Comparison of ENCODE assay signal across 8 mouse cellular contexts in genomic region chr2:33178243-33178932, GRCm38 (mm10). TPM values are rescaled to one million over a fixed set of nuclear protein-coding genes. Genes with fewer than 3 reads are reported as not detected.
A peak's percentile ranks its signal among the peaks of the same experiment; 100 is the strongest.
DNase-seq lines count a peak whose midpoint lies in the region; ATAC-seq lines count a peak whose summit lies in the region.

No protein-coding gene starts in this region.

- no peaks in the 10 kb centered on the region for H3K9me3 ChIP-seq in forebrain, embryonic 10.5 days
- no peaks in the 10 kb centered on the region for H3K9me3 ChIP-seq in forebrain, embryonic 12.5 days
- no peaks in the 10 kb centered on the region for H3K9me3 ChIP-seq in forebrain, embryonic 14.5 days (replicated peaks; ENCODE audit: control insufficient read depth, low read length)
- no peaks in the 10 kb centered on the region for H3K9me3 ChIP-seq in hindbrain, embryonic 16.5 days (ENCODE audit: control insufficient read depth, low read length)
- no peaks in the 10 kb centered on the region for H3K9me3 ChIP-seq in midbrain, embryonic 16.5 days (replicated peaks; ENCODE audit: control insufficient read depth, low read length, poor library complexity, severe bottlenecking)

- DNase-seq in forebrain, embryonic 10.5 days (ENCODE audit: extremely low spot score, low spot score): no peak
- DNase-seq in Muller cell, postnatal 12 days (ENCODE audit: inconsistent ontology term): peak; percentile 87
- DNase-seq in forebrain, embryonic 14.5 days (ENCODE audit: low spot score): peak; percentile 52
- no peak for DNase-seq in frontal cortex, adult 2 months (ENCODE audit: extremely low spot score in 1 of 2, low spot score in 1 of 2)

- no peak overlapping the region for H3K4me2 ChIP-seq in forebrain, embryonic 12.5 days
- no peak overlapping the region for H3K4me2 ChIP-seq in forebrain, embryonic 14.5 days (ENCODE audit: low read length)
- H3K4me2 ChIP-seq in hindbrain, embryonic 16.5 days (ENCODE audit: low read length): no peak overlapping the region
- H3K4me2 ChIP-seq in midbrain, embryonic 16.5 days (ENCODE audit: low read length): no peak overlapping the region

- H3K27ac ChIP-seq in forebrain, embryonic 10.5 days: peak overlapping the region; percentile 73
- no peak overlapping the region for H3K27ac ChIP-seq in forebrain, embryonic 12.5 days
- peak overlapping the region; percentile 55; the same call in 1 of the 2 replicates for H3K27ac ChIP-seq in forebrain, embryonic 14.5 days (ENCODE audit: low read depth, low read length)
- no peak overlapping the region; the same call in 1 of the 2 replicates for H3K27ac ChIP-seq in hindbrain, embryonic 16.5 days (ENCODE audit: low read depth, low read length)
- H3K27ac ChIP-seq in midbrain, embryonic 16.5 days (ENCODE audit: low read length): peak overlapping the region; percentile 66

- H3K36me3 ChIP-seq in forebrain, embryonic 10.5 days (replicated peaks): no peaks in the 10 kb centered on the region
- H3K36me3 ChIP-seq in forebrain, embryonic 12.5 days (replicated peaks): peaks cover 7% of the 10 kb centered on the region
- peaks cover 7% of the 10 kb centered on the region; the same call in 1 of the 2 replicates for H3K36me3 ChIP-seq in forebrain, embryonic 14.5 days (ENCODE audit: control insufficient read depth, insufficient read depth, low read length)
- no peaks in the 10 kb centered on the region for H3K36me3 ChIP-seq in hindbrain, embryonic 16.5 days (ENCODE audit: control insufficient read depth, insufficient read depth, low read length)
- H3K36me3 ChIP-seq in midbrain, embryonic 16.5 days (ENCODE audit: control insufficient read depth, insufficient read depth, low read length): peaks cover 3% of the 10 kb centered on the region; the same call in 1 of the 2 replicates

- peaks cover 9% of the 10 kb centered on the region; the same call in 1 of the 2 replicates for H3K27me3 ChIP-seq in forebrain, embryonic 10.5 days (ENCODE audit: poor library complexity, severe bottlenecking)
- H3K27me3 ChIP-seq in forebrain, embryonic 12.5 days: no peaks in the 10 kb centered on the region; the same call in 1 of the 2 replicates
- H3K27me3 ChIP-seq in forebrain, embryonic 14.5 days (replicated peaks; ENCODE audit: control insufficient read depth, insufficient read depth, low read length): no peaks in the 10 kb centered on the region
- no peaks in the 10 kb centered on the region for H3K27me3 ChIP-seq in hindbrain, embryonic 16.5 days (replicated peaks; ENCODE audit: control insufficient read depth, insufficient read depth, low read length)
- no peaks in the 10 kb centered on the region for H3K27me3 ChIP-seq in midbrain, embryonic 16.5 days (ENCODE audit: control insufficient read depth, insufficient read depth, low read depth, low read length)

- no peak for ATAC-seq in forebrain, embryonic 12.5 days (ENCODE audit: low FRiP score)
- peak; percentile 55 for ATAC-seq in forebrain, embryonic 14.5 days
- peak; percentile 83 for ATAC-seq in hindbrain, embryonic 16.5 days
- ATAC-seq in midbrain, embryonic 16.5 days: peak; percentile 50
- no peak for ATAC-seq in activated CD4-positive, CD25-positive, alpha-beta regulatory T cell, adult 4 months

- 76% methylated on average over 11 of the region's 11 CpGs for WGBS in forebrain, embryonic 10.5 days
- 73% methylated on average over 11 of the region's 11 CpGs for WGBS in forebrain, embryonic 12.5 days
- WGBS in forebrain, embryonic 14.5 days: 61% methylated on average over 11 of the region's 11 CpGs
- 43% methylated on average over 11 of the region's 11 CpGs for WGBS in hindbrain, embryonic 16.5 days
- WGBS in midbrain, embryonic 16.5 days: 52% methylated on average over 11 of the region's 11 CpGs

- peaks cover 35% of the 10 kb centered on the region for H3K4me1 ChIP-seq in forebrain, embryonic 10.5 days
- peaks cover 33% of the 10 kb centered on the region for H3K4me1 ChIP-seq in forebrain, embryonic 12.5 days
- peaks cover 24% of the 10 kb centered on the region for H3K4me1 ChIP-seq in forebrain, embryonic 14.5 days (ENCODE audit: control insufficient read depth, insufficient read depth, low read length)
- peaks cover 26% of the 10 kb centered on the region for H3K4me1 ChIP-seq in hindbrain, embryonic 16.5 days (ENCODE audit: control insufficient read depth, insufficient read depth, low read depth, low read length)
- H3K4me1 ChIP-seq in midbrain, embryonic 16.5 days (ENCODE audit: control insufficient read depth, insufficient read depth, low read length): peaks cover 32% of the 10 kb centered on the region

- H3K4me3 ChIP-seq in forebrain, embryonic 10.5 days: no peak overlapping the region
- no peak overlapping the region for H3K4me3 ChIP-seq in forebrain, embryonic 12.5 days (replicated peaks)
- H3K4me3 ChIP-seq in forebrain, embryonic 14.5 days (ENCODE audit: low read depth, low read length): no peak overlapping the region
- H3K4me3 ChIP-seq in hindbrain, embryonic 16.5 days (ENCODE audit: low read length): no peak overlapping the region
- H3K4me3 ChIP-seq in midbrain, embryonic 16.5 days (ENCODE audit: low read depth, low read length): no peak overlapping the region

- no peak overlapping the region for H3K9ac ChIP-seq in forebrain, embryonic 12.5 days
- no peak overlapping the region for H3K9ac ChIP-seq in forebrain, embryonic 14.5 days (ENCODE audit: low read length)
- no peak overlapping the region for H3K9ac ChIP-seq in hindbrain, embryonic 16.5 days (ENCODE audit: low read depth, low read length)
- H3K9ac ChIP-seq in midbrain, embryonic 16.5 days (ENCODE audit: low read depth, low read length): no peak overlapping the region; the same call in 1 of the 2 replicates

RNA-seq across cellular contexts. Expression of gene Angptl2, which starts 37.5 kb away (rescaled TPM):
- 24.3 and 25.1 TPM in 2 replicates for polyA plus RNA-seq in forebrain, embryonic 10.5 days (2016; fragmentation: Nextera tagmentation; extraction: Ambion mirVana)
- 17.4 and 18.1 TPM in 2 replicates for polyA plus RNA-seq in forebrain, embryonic 12.5 days (2016; fragmentation: Nextera tagmentation; extraction: Ambion mirVana)
- 8.0 and 12.0 TPM in 2 replicates for polyA plus RNA-seq in forebrain, embryonic 14.5 days (2014; fragmentation: Nextera tagmentation; extraction: Ambion mirVana)
- polyA plus RNA-seq in hindbrain, embryonic 16.5 days (2015; fragmentation: Nextera tagmentation; extraction: Ambion mirVana): 13.4 and 20.5 TPM in 2 replicates
- 9.8 and 10.6 TPM in 2 replicates for polyA plus RNA-seq in midbrain, embryonic 16.5 days (2015; fragmentation: Nextera tagmentation; extraction: Ambion mirVana)
- 10 to 100 TPM in 1 of 2 experiments, 1 to 10 TPM in 1; 7.8 to 11.3 TPM for polyA plus RNA-seq in activated CD4-positive, CD25-positive, alpha-beta regulatory T cell, adult 4 months (2017; shearing (Covaris generic))
- 4.6 and 7.2 TPM in 2 replicates for polyA plus RNA-seq in frontal cortex, adult 2 months (2012; rRNA removed)

RNA-seq across cellular contexts. Expression of gene Garnl3, which starts 46.9 kb away (rescaled TPM):
- 8.6 and 9.1 TPM in 2 replicates for polyA plus RNA-seq in forebrain, embryonic 10.5 days (2016; fragmentation: Nextera tagmentation; extraction: Ambion mirVana)
- 14.5 and 15.1 TPM in 2 replicates for polyA plus RNA-seq in forebrain, embryonic 12.5 days (2016; fragmentation: Nextera tagmentation; extraction: Ambion mirVana)
- 21.3 and 33.6 TPM in 2 replicates for polyA plus RNA-seq in forebrain, embryonic 14.5 days (2014; fragmentation: Nextera tagmentation; extraction: Ambion mirVana)
- 65.9 and 68.7 TPM in 2 replicates for polyA plus RNA-seq in hindbrain, embryonic 16.5 days (2015; fragmentation: Nextera tagmentation; extraction: Ambion mirVana)
- polyA plus RNA-seq in midbrain, embryonic 16.5 days (2015; fragmentation: Nextera tagmentation; extraction: Ambion mirVana): 71.6 and 75.8 TPM in 2 replicates
- polyA plus RNA-seq in activated CD4-positive, CD25-positive, alpha-beta regulatory T cell, adult 4 months (2017; shearing (Covaris generic)): under 1 TPM in 1 of 2 experiments, not detected in 1; 0.22 TPM
- 66.9 and 76.2 TPM in 2 replicates for polyA plus RNA-seq in frontal cortex, adult 2 months (2012; rRNA removed)

Comparison
In these comparisons a context has a peak if more than half of its experiments do, and no peak if none do; other contexts are left out.
1. DNase-seq: peak in Muller cell, postnatal 12 days (single experiment) and forebrain, embryonic 14.5 days (single experiment); none in forebrain, embryonic 10.5 days (single experiment) and frontal cortex, adult 2 months (0 of 2).
2. H3K27ac ChIP-seq: peak in forebrain, embryonic 10.5 days (single experiment), forebrain, embryonic 14.5 days (single experiment) and midbrain, embryonic 16.5 days (single experiment); none in forebrain, embryonic 12.5 days (single experiment) and hindbrain, embryonic 16.5 days (single experiment).
3. ATAC-seq: peak in forebrain, embryonic 14.5 days (single experiment), hindbrain, embryonic 16.5 days (single experiment) and midbrain, embryonic 16.5 days (single experiment); none in forebrain, embryonic 12.5 days (single experiment) and activated CD4-positive, CD25-positive, alpha-beta regulatory T cell, adult 4 months (single experiment).